Mouse (Mus musculus): ENCODE data around the gene Spag9. TPM values are rescaled to one million over a fixed set of nuclear protein-coding genes. Genes with fewer than 3 reads are reported as not detected.
"Not testable (repeated sequence)": the region's sequence is repeated elsewhere in the genome, so short reads cannot be mapped to it uniquely, and the experiment has no call there.

Gene Spag9
- polyA plus RNA-seq, 1 experiment = 12.6 TPM

DNA sequence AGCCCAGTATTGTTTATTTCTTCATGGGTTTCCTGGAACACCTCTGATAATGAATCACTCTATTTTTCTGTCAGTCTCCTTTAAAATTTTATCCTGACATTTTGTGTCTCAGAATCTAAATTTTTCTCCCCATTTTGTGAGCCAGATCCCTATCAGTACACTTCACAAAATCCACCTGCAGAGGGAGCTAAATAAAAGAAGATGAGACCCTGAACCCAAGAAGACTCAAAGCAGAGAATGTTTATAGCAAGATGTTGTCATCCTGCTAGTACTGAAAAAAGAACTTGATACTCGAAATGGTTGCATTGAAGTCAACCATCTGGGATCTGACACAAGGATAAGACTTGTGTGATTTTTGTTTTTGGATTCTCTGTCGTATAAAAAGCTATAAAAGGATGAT is 40.1 kb downstream of the Spag9 start:
- Histone ChIP-seq H3K79me2 (ENCODE audit: control insufficient read depth, insufficient read depth) (peaks cover 81% of the 10 kb centered on the region), H3K36me3 (ENCODE audit: control insufficient read depth, insufficient read depth) (peaks cover 4% of the 10 kb centered on the region), H3ac (ENCODE audit: control insufficient read depth, insufficient read length, low read depth) (no peak overlapping the region), H3K27me3 (ENCODE audit: control insufficient read depth, insufficient read depth, insufficient read length) (no peaks in the 10 kb centered on the region), H3K4me3 (ENCODE audit: insufficient read depth, poor library complexity, severe bottlenecking) (no peak overlapping the region), H3K79me3 (ENCODE audit: low read depth) (peaks cover 42% of the 10 kb centered on the region)
- TF ChIP-seq USF1 (IDR thresholded peaks at IDR 0.05; ENCODE audit: low read depth) (no peak), CTCF (IDR thresholded peaks at IDR 0.05; ENCODE audit: control insufficient read depth, insufficient read depth, insufficient read length) (no peak), MYOG (IDR thresholded peaks at IDR 0.05; ENCODE audit: control insufficient read depth, extremely low read depth, insufficient read length) (no peak), CEBPB (IDR thresholded peaks at IDR 0.05; ENCODE audit: low read depth) (no peak), MAX (IDR thresholded peaks at IDR 0.05) (no peak), FOSL1 (IDR thresholded peaks at IDR 0.05; ENCODE audit: insufficient read depth, low read length, poor library complexity, severe bottlenecking) (no peak), MYOD1 (IDR thresholded peaks at IDR 0.05; ENCODE audit: control insufficient read depth, insufficient read length, low read depth) (no peak)

DNA sequence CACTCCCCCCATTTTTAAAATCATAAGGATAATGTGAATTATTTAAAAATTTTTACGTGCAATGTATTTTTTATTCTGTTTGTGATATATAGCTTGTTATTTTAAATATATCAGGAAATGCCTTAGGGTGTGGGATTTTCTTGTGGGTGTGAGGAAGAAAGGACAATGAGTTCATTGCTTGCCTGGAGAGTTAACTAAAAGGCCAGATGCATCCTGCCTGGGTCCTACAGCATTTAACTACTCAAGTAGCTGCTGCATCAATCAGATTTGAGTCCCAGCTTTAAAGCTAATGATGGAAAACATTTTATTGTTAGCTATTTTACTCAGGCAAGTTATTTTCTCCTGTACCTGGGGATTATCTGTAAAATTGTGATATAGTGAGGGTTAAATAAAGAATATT is 45.6 kb downstream of the Spag9 start:
- H3K4me3 ChIP-seq (ENCODE audit: insufficient read depth, poor library complexity, severe bottlenecking) = no peak overlapping the region
- peaks cover 14% of the 10 kb centered on the region for H3K36me3 ChIP-seq (ENCODE audit: control insufficient read depth, insufficient read depth)
- peaks cover 14% of the 10 kb centered on the region for H3K79me3 ChIP-seq (ENCODE audit: low read depth)
- H3ac ChIP-seq (ENCODE audit: control insufficient read depth, insufficient read length, low read depth) = no peak overlapping the region
- peaks cover 65% of the 10 kb centered on the region for H3K79me2 ChIP-seq (ENCODE audit: control insufficient read depth, insufficient read depth)
- TF ChIP-seq MAX (IDR thresholded peaks at IDR 0.05) (no peak), USF1 (IDR thresholded peaks at IDR 0.05; ENCODE audit: low read depth) (no peak), FOSL1 (IDR thresholded peaks at IDR 0.05; ENCODE audit: insufficient read depth, low read length, poor library complexity, severe bottlenecking) (no peak), MYOD1 (IDR thresholded peaks at IDR 0.05; ENCODE audit: control insufficient read depth, insufficient read length, low read depth) (no peak), CEBPB (IDR thresholded peaks at IDR 0.05; ENCODE audit: low read depth) (no peak), CTCF (IDR thresholded peaks at IDR 0.05; ENCODE audit: control insufficient read depth, insufficient read depth, insufficient read length) (no peak)
- H3K27me3 ChIP-seq (ENCODE audit: control insufficient read depth, insufficient read depth, insufficient read length) = no peaks in the 10 kb centered on the region

DNA sequence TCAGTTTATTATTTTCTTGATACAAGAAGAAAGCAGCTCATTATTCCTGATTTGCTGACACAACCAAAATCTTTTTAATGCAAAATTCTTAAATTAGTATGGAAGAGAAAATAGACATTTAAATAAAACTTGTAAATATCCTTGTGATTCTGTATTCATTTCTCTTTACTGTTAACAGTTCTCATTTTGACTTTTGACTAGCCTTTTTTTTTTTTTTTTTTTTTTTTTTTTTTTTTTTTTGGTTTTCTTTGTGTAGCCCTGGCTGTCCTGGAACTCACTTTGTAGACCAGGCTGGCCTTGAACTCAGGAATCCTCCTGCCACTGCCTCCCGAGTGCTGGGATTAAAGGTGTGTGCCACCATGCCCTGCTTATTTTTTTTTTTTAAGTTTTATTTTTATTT is 46.4 kb downstream of the Spag9 start:
- Histone ChIP-seq H3K79me2 (ENCODE audit: control insufficient read depth, insufficient read depth) (peaks cover 62% of the 10 kb centered on the region), H3K79me3 (ENCODE audit: low read depth) (peaks cover 11% of the 10 kb centered on the region), H3K36me3 (ENCODE audit: control insufficient read depth, insufficient read depth) (peaks cover 14% of the 10 kb centered on the region)
- not testable (repeated sequence) for H3ac ChIP-seq (ENCODE audit: control insufficient read depth, insufficient read length, low read depth); H3K27me3 ChIP-seq (ENCODE audit: control insufficient read depth, insufficient read depth, insufficient read length); H3K4me3 ChIP-seq (ENCODE audit: insufficient read depth, poor library complexity, severe bottlenecking)

DNA sequence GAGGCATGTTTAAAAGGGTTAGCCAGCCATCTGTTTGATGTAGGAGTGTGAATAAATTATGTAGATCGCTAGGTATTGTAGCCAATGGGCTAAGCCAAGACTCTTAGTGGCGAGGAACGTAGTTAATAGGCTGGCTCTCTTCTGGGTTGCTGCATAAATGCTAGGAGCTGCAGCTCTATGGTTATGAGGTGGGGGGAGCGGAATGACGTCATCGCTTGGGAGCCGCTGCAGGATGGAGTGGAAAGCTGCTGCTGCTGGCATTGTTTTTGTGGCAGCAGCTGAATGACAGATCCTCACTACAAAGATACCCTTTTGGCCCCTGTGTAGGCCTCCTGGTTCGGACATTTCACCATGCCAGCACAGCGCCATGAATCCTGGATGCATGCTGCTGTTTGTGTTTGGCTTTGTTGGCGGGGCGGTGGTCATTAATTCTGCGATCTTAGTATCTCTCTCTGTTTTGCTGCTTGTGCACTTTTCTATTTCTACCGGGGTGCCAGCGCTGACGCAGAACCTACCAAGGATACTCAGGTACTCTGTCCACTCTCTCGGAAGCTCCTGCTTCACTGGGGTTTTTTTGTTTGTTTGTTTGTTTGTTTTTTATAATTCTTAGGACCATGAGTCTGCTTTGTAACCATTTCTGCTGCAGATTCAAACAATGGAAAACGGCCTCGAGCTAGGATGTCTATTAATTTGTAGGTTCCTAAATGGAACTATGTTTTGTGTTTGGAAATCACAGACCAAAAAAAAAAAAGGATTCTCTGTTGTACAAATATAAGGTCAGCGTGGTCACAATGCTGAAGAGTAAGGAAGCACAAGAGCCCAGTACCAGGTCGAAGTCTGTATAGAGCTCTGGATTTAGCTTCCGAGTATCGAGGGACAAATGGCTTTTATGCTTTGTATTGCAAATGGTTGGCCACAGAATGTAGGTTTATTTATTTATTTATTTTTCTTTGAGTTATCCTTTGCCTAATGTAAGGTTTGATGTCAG is 48.4 kb downstream of the Spag9 start:
- H3K27me3 ChIP-seq (ENCODE audit: control insufficient read depth, insufficient read depth, insufficient read length) = no peaks in the 10 kb centered on the region
- no peak for TF ChIP-seq CTCF (IDR thresholded peaks at IDR 0.05; ENCODE audit: control insufficient read depth, insufficient read depth, insufficient read length)
- no peak for TF ChIP-seq MYOG (IDR thresholded peaks at IDR 0.05; ENCODE audit: control insufficient read depth, extremely low read depth, insufficient read length)
- no peak for TF ChIP-seq USF1 (IDR thresholded peaks at IDR 0.05; ENCODE audit: low read depth)
- TF ChIP-seq CEBPB (IDR thresholded peaks at IDR 0.05; ENCODE audit: low read depth) = no peak
- no peak for TF ChIP-seq MAX (IDR thresholded peaks at IDR 0.05)
- TF ChIP-seq FOSL1 (IDR thresholded peaks at IDR 0.05; ENCODE audit: insufficient read depth, low read length, poor library complexity, severe bottlenecking) = no peak
- TF ChIP-seq MYOD1 (IDR thresholded peaks at IDR 0.05; ENCODE audit: control insufficient read depth, insufficient read length, low read depth) = no peak
- peaks cover 50% of the 10 kb centered on the region for H3K79me2 ChIP-seq (ENCODE audit: control insufficient read depth, insufficient read depth)
- peaks cover 22% of the 10 kb centered on the region for H3K36me3 ChIP-seq (ENCODE audit: control insufficient read depth, insufficient read depth)
- H3ac ChIP-seq (ENCODE audit: control insufficient read depth, insufficient read length, low read depth) = no peak overlapping the region
- peaks cover 5% of the 10 kb centered on the region for H3K79me3 ChIP-seq (ENCODE audit: low read depth)
- H3K4me3 ChIP-seq (ENCODE audit: insufficient read depth, poor library complexity, severe bottlenecking) = no peak overlapping the region

GRCm38 (mm10) chr11:94045016-94045415 is 49.1 kb downstream of the Spag9 start:
- Histone ChIP-seq H3ac (ENCODE audit: control insufficient read depth, insufficient read length, low read depth) (no peak overlapping the region), H3K79me3 (ENCODE audit: low read depth) (peaks cover 2% of the 10 kb centered on the region), H3K27me3 (ENCODE audit: control insufficient read depth, insufficient read depth, insufficient read length) (no peaks in the 10 kb centered on the region), H3K79me2 (ENCODE audit: control insufficient read depth, insufficient read depth) (peaks cover 44% of the 10 kb centered on the region), H3K36me3 (ENCODE audit: control insufficient read depth, insufficient read depth) (peaks cover 28% of the 10 kb centered on the region), H3K4me3 (ENCODE audit: insufficient read depth, poor library complexity, severe bottlenecking) (no peak overlapping the region)
- no peak for TF ChIP-seq MYOG (IDR thresholded peaks at IDR 0.05; ENCODE audit: control insufficient read depth, extremely low read depth, insufficient read length)
- TF ChIP-seq FOSL1 (IDR thresholded peaks at IDR 0.05; ENCODE audit: insufficient read depth, low read length, poor library complexity, severe bottlenecking) = no peak
- TF ChIP-seq MAX (IDR thresholded peaks at IDR 0.05) = no peak
- TF ChIP-seq CEBPB (IDR thresholded peaks at IDR 0.05; ENCODE audit: low read depth) = no peak
- no peak for TF ChIP-seq CTCF (IDR thresholded peaks at IDR 0.05; ENCODE audit: control insufficient read depth, insufficient read depth, insufficient read length)
- TF ChIP-seq USF1 (IDR thresholded peaks at IDR 0.05; ENCODE audit: low read depth) = no peak
- no peak for TF ChIP-seq MYOD1 (IDR thresholded peaks at IDR 0.05; ENCODE audit: control insufficient read depth, insufficient read length, low read depth)

GRCm38 (mm10) chr11:94047288-94047687 is 51.4 kb downstream of the Spag9 start:
- Histone ChIP-seq H3K79me2 (ENCODE audit: control insufficient read depth, insufficient read depth) (peaks cover 25% of the 10 kb centered on the region), H3K79me3 (ENCODE audit: low read depth) (peaks cover 1% of the 10 kb centered on the region), H3ac (ENCODE audit: control insufficient read depth, insufficient read length, low read depth) (no peak overlapping the region), H3K36me3 (ENCODE audit: control insufficient read depth, insufficient read depth) (peaks cover 33% of the 10 kb centered on the region), H3K4me3 (ENCODE audit: insufficient read depth, poor library complexity, severe bottlenecking) (no peak overlapping the region), H3K27me3 (ENCODE audit: control insufficient read depth, insufficient read depth, insufficient read length) (no peaks in the 10 kb centered on the region)
- TF ChIP-seq CTCF (IDR thresholded peaks at IDR 0.05; ENCODE audit: control insufficient read depth, insufficient read depth, insufficient read length) (no peak), FOSL1 (IDR thresholded peaks at IDR 0.05; ENCODE audit: insufficient read depth, low read length, poor library complexity, severe bottlenecking) (no peak), MYOD1 (IDR thresholded peaks at IDR 0.05; ENCODE audit: control insufficient read depth, insufficient read length, low read depth) (no peak), CEBPB (IDR thresholded peaks at IDR 0.05; ENCODE audit: low read depth) (no peak), MYOG (IDR thresholded peaks at IDR 0.05; ENCODE audit: control insufficient read depth, extremely low read depth, insufficient read length) (no peak), MAX (IDR thresholded peaks at IDR 0.05) (no peak)
